Mouse (Mus musculus) C2C12 (cell line): ENCODE data around the gene Mvp.

Experiments used
- CEBPB ChIP-seq: IDR thresholded peaks from one replicate; pipeline ENCODE4 v1.6.1; 2011; ENCODE audit warnings: low read depth, mild to moderate bottlenecking, control low read depth, moderate library complexity
- CTCF ChIP-seq: IDR thresholded peaks from one replicate; pipeline ENCODE4 v1.5.1; 2011; ENCODE audit not compliant: control insufficient read depth, insufficient read depth, insufficient read length
- FOSL1 ChIP-seq: IDR thresholded peaks from one replicate; pipeline ENCODE4 v1.8.0; 2011; ENCODE audit warnings: mild to moderate bottlenecking, low read length; ENCODE audit not compliant: poor library complexity, insufficient read depth, severe bottlenecking
- MAX ChIP-seq: IDR thresholded peaks from one replicate; pipeline ENCODE4 v1.6.1; 2011; ENCODE audit warnings: mild to moderate bottlenecking, control low read depth
- MYOD1 ChIP-seq: IDR thresholded peaks from one replicate; pipeline ENCODE4 v1.6.1; 2011; ENCODE audit warnings: low read depth; ENCODE audit not compliant: control insufficient read depth, insufficient read length
- MYOG ChIP-seq: IDR thresholded peaks from one replicate; pipeline ENCODE4 v1.6.1; 2011; ENCODE audit not compliant: control insufficient read depth, insufficient read length; ENCODE audit errors: extremely low read depth
- USF1 ChIP-seq: IDR thresholded peaks from one replicate; pipeline ENCODE4 v1.6.1; 2011; ENCODE audit warnings: low read depth, mild to moderate bottlenecking, control low read depth, moderate library complexity

GRCm38 (mm10) chr7:126984667-126985444, 29.6 kb downstream of the Mvp start:
- TF ChIP-seq CTCF (no peak), MAX (no peak), MYOD1 (no peak), USF1 (no peak), MYOG (no peak), CEBPB (no peak), FOSL1 (no peak)
